Comparison of ENCODE assay signal across 16 mouse cellular contexts in the genomic region with DNA sequence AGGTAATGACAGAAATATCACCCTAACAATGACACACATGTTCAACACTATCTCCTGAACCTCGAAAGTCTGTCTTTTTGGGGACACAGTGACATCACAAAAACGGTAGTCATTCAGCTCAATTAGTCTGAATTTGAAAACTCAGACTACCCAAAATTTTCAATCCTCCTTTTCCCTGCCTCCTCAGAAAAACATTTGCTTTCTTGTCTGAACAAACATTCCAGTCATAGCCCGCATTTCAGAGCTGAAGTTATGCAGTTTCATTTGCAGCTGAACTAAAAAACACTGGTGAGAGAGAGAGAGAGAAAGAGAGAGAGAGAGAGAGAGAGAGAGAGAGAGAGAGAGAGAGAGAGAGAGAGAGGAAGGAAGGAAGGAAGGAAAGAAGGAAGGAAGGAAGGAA. TPM values are rescaled to one million over a fixed set of nuclear protein-coding genes. Genes with fewer than 3 reads are reported as not detected.
A peak's percentile ranks its signal among the peaks of the same experiment; 100 is the strongest.
DNase-seq lines count a peak whose midpoint lies in the region; ATAC-seq and TF ChIP-seq lines count a peak whose summit lies in the region.
"Had no signal": no experiment of that assay in that cellular context is flagged by ENCODE, and none has a peak within 500 bp of the region (broad histone marks: within the 10 kb centered on the region; RNA-seq: fewer than 3 reads in every experiment).

No protein-coding gene starts in this region.

- in situ Hi-C loops in CH12.LX (cut with MboI; ENCODE audit: low pct_ligation_motif_present, low pct_unique_long_range_greater_than_20kb, low sequenced_read_pairs) (no loop called here), Patski (cut with MboI; ENCODE audit: low pct_unique_long_range_greater_than_20kb) (no loop called here)

- DNase-seq in heart, adult 18-20 months: no peak
- no peak for DNase-seq in kidney, postnatal 10 days
- DNase-seq in CH12.LX (ENCODE audit: extremely low read depth): no peak
- no peak for DNase-seq in Patski (ENCODE audit: low read depth, low spot score)
- no peak for DNase-seq in cerebellum, adult 9-11 months
- DNase-seq: cerebellum, adult 9-10 months; gastrocnemius, postnatal 25 days; thymus, adult 2 months had no signal

- no peak for TF ChIP-seq RAD21 in CH12.LX (IDR thresholded peaks at IDR 0.05; ENCODE audit: low read depth, low read length)

- no peak overlapping the region for H3K4me3 ChIP-seq in heart, embryonic 12.5 days
- no peak overlapping the region for H3K4me3 ChIP-seq in kidney, embryonic 16.5 days (ENCODE audit: low read length)
- H3K4me3 ChIP-seq in CH12.LX (replicated peaks in 1 of 3; ENCODE audit: low read depth in 2 of 3, low read length in 2 of 3, poor library complexity in 1 of 3): no peak overlapping the region
- H3K4me3 ChIP-seq: erythroblast, embryonic 14.5 days; hindbrain, embryonic 12.5 days; intestine, embryonic 15.5 days; limb, embryonic 12.5 days; megakaryocyte, embryonic 14.5 days had no signal

- no peaks in the 10 kb centered on the region for H3K27me3 ChIP-seq in heart, embryonic 12.5 days (replicated peaks)
- no peaks in the 10 kb centered on the region for H3K27me3 ChIP-seq in kidney, embryonic 16.5 days (ENCODE audit: insufficient read depth, low read length)
- no peaks in the 10 kb centered on the region for H3K27me3 ChIP-seq in CH12.LX (replicated peaks)
- H3K27me3 ChIP-seq in Patski: no peaks in the 10 kb centered on the region
- H3K27me3 ChIP-seq: hindbrain, embryonic 12.5 days; intestine, embryonic 15.5 days; limb, embryonic 12.5 days had no signal

- peaks cover 21% of the 10 kb centered on the region for H3K36me3 ChIP-seq in heart, embryonic 12.5 days
- H3K36me3 ChIP-seq in kidney, embryonic 16.5 days (ENCODE audit: insufficient read depth, low read length): no peaks in the 10 kb centered on the region
- H3K36me3 ChIP-seq in CH12.LX (replicated peaks in 1 of 2; ENCODE audit: control insufficient read depth in 1 of 2, insufficient read depth in 1 of 2, low read length in 1 of 2): no peaks in the 10 kb centered on the region
- H3K36me3 ChIP-seq: hindbrain, embryonic 12.5 days; intestine, embryonic 15.5 days had no signal

- TF ChIP-seq POLR2A in CH12.LX (IDR thresholded peaks at IDR 0.05; ENCODE audit: low read depth, low read length): no peak

- WGBS in heart, embryonic 12.5 days: 49% methylated on average over 3 of the region's 3 CpGs
- 55% methylated on average over 3 of the region's 3 CpGs for WGBS in kidney, embryonic 16.5 days

- ATAC-seq in heart, embryonic 12.5 days (ENCODE audit: insufficient number of reproducible peaks, low FRiP score): no peak
- ATAC-seq in kidney, embryonic 16.5 days (ENCODE audit: low FRiP score, low TSS enrichment): no peak
- peak; percentile 17 for ATAC-seq in Patski
- ATAC-seq: activated CD4-positive, CD25-positive, alpha-beta regulatory T cell, adult 4 months had no signal

- H3K9me3 ChIP-seq in heart, embryonic 12.5 days (replicated peaks): no peaks in the 10 kb centered on the region
- H3K9me3 ChIP-seq in kidney, embryonic 16.5 days (ENCODE audit: low read length): no peaks in the 10 kb centered on the region
- no peaks in the 10 kb centered on the region for H3K9me3 ChIP-seq in CH12.LX (replicated peaks; ENCODE audit: low read length)
- H3K9me3 ChIP-seq: hindbrain, embryonic 12.5 days; intestine, embryonic 15.5 days; limb, embryonic 12.5 days; megakaryocyte, embryonic 14.5 days had no signal

- CTCF ChIA-PET in Patski (lab: Charles Lee): interaction anchor here (1.2 to 2.0 kb wide), 5 partner anchors 9 to 14 kb away, joined by 3 to 5 read pairs (median 4); no protein-coding TSS in a partner anchor

- no peak for TF ChIP-seq EP300 in CH12.LX (IDR thresholded peaks at IDR 0.05; ENCODE audit: low read length)

- H3K27ac ChIP-seq in heart, embryonic 12.5 days (ENCODE audit: poor library complexity, severe bottlenecking): peak overlapping the region; percentile 59
- H3K27ac ChIP-seq in kidney, embryonic 16.5 days (ENCODE audit: low read length): 0 out of 2 replicates have a peak overlapping the region, but pooled peaks have one; percentile 54
- no peak overlapping the region for H3K27ac ChIP-seq in CH12.LX (ENCODE audit: insufficient read depth, low read depth)
- H3K27ac ChIP-seq: hindbrain, embryonic 12.5 days; intestine, embryonic 15.5 days; limb, embryonic 12.5 days had no signal

- dilution Hi-C loops in CH12.LX (cut with MboI; ENCODE audit: extremely low pct_ligation_motif_present, extremely low pct_unique_long_range_greater_than_20kb, low sequenced_read_pairs): no loop called here

- H3K4me1 ChIP-seq in heart, embryonic 12.5 days (replicated peaks): peaks cover 62% of the 10 kb centered on the region
- peaks cover 39% of the 10 kb centered on the region for H3K4me1 ChIP-seq in kidney, embryonic 16.5 days (ENCODE audit: insufficient read depth, low read length)
- H3K4me1 ChIP-seq in CH12.LX (ENCODE audit: control insufficient read depth in 1 of 2, insufficient read depth in 2 of 2): peaks cover 9 to 15% of the 10 kb centered on the region in 2 experiments

- TF ChIP-seq CTCF in CH12.LX (conservative IDR thresholded peaks at IDR 0.05 in 1 of 2, IDR thresholded peaks at IDR 0.05 in 1 of 2; ENCODE audit: low read depth in 2 of 2, low read length in 2 of 2) (no peak), Patski (IDR thresholded peaks at IDR 0.05) (no peak)

- no peaks in the 10 kb centered on the region for H3K79me2 ChIP-seq in CH12.LX (replicated peaks; ENCODE audit: control insufficient read depth, extremely low read depth, insufficient read depth, poor library complexity, severe bottlenecking)

- H3K9ac ChIP-seq in heart, embryonic 12.5 days: no peak overlapping the region
- H3K9ac ChIP-seq in kidney, embryonic 16.5 days (replicated peaks; ENCODE audit: low read length): no peak overlapping the region
- H3K9ac ChIP-seq in CH12.LX (ENCODE audit: insufficient read depth, low read depth): no peak overlapping the region
- H3K9ac ChIP-seq: hindbrain, embryonic 12.5 days; intestine, embryonic 15.5 days; limb, embryonic 12.5 days had no signal

- no peak overlapping the region for H3K4me2 ChIP-seq in heart, embryonic 12.5 days
- no peak overlapping the region for H3K4me2 ChIP-seq in kidney, embryonic 16.5 days (replicated peaks; ENCODE audit: low read depth, low read length)
- 0 out of 2 replicates have a peak overlapping the region, but pooled peaks have one; percentile 17 for H3K4me2 ChIP-seq in CH12.LX (ENCODE audit: insufficient read depth, low read depth, poor library complexity, severe bottlenecking)
- H3K4me2 ChIP-seq: hindbrain, embryonic 12.5 days; intestine, embryonic 15.5 days; limb, embryonic 12.5 days had no signal

- POLR2A ChIA-PET in Patski (lab: Charles Lee): interaction anchor here (0.7 to 1.0 kb wide), 3 partner anchors 12 to 23 kb away, joined by 3 to 4 read pairs (median 4); no protein-coding TSS in a partner anchor

TF ChIP-seq in CH12.LX, 34 proteins besides CTCF, POLR2A, EP300 and RAD21:
- TF ChIP-seq JUN (IDR thresholded peaks at IDR 0.05; ENCODE audit: insufficient read depth, low read depth, low read length): no peak
- TF ChIP-seq MAFK (IDR thresholded peaks at IDR 0.05; ENCODE audit: insufficient replicate concordance, low read length): no peak
- no peak for TF ChIP-seq CHD1 (IDR thresholded peaks at IDR 0.05; ENCODE audit: low read depth, low read length)
- TF ChIP-seq TBP (conservative IDR thresholded peaks at IDR 0.05; ENCODE audit: low read depth, low read length): no peak
- TF ChIP-seq RCOR1 (conservative IDR thresholded peaks at IDR 0.05; ENCODE audit: low read depth, low read length): no peak
- no peak for TF ChIP-seq IRF4 (IDR thresholded peaks at IDR 0.05; ENCODE audit: low read depth, low read length)
- no peak for TF ChIP-seq MEF2A (IDR thresholded peaks at IDR 0.05; ENCODE audit: borderline replicate concordance, low read depth, low read length)
- TF ChIP-seq TCF12 (IDR thresholded peaks at IDR 0.05; ENCODE audit: low read depth, low read length): no peak
- no peak for TF ChIP-seq USF1 (IDR thresholded peaks at IDR 0.05; ENCODE audit: low read depth, low read length)
- TF ChIP-seq KAT2A (IDR thresholded peaks at IDR 0.05; ENCODE audit: insufficient replicate concordance, low read length): no peak
- TF ChIP-seq NELFE (IDR thresholded peaks at IDR 0.05; ENCODE audit: low read depth, low read length): no peak
- no peak for TF ChIP-seq ZNF384 (IDR thresholded peaks at IDR 0.05; ENCODE audit: low read depth, low read length)
- TF ChIP-seq UBTF (IDR thresholded peaks at IDR 0.05; ENCODE audit: low read depth, low read length): no peak
- TF ChIP-seq SIN3A (IDR thresholded peaks at IDR 0.05; ENCODE audit: low read length): no peak
- TF ChIP-seq NRF1 (IDR thresholded peaks at IDR 0.05; ENCODE audit: low read depth, low read length): no peak

RNA-seq across cellular contexts. Expression of gene Gab1, which starts 23.2 kb away (rescaled TPM):
- polyA plus RNA-seq in heart, embryonic 12.5 days (2016; fragmentation: Nextera tagmentation; extraction: Ambion mirVana): 42.5 and 44.8 TPM in 2 replicates
- total RNA-seq in heart, adult 18-20 months (2021): 10 to 100 TPM; 30.2 to 35.5 TPM
- polyA plus RNA-seq in kidney, embryonic 16.5 days (2015; fragmentation: Nextera tagmentation; extraction: Ambion mirVana): 14.7 and 15.6 TPM in 2 replicates
- total RNA-seq in CH12.LX (2012; rRNA removed) (0.04 and 0.08 TPM in 2 replicates), CH12.LX (2014; rRNA removed) (not detected in 2 replicates)
- polyA plus RNA-seq in CH12.LX (2012; ENCODE audit: insufficient read length, low read depth) (not detected in 2 replicates), Patski (2021) (30.7 TPM)

Comparison
In these comparisons a context has a peak if more than half of its experiments do, and no peak if none do; other contexts are left out.
1. RNA of gene Gab1, which starts 23.2 kb away (polyA plus RNA-seq): 42.5 to 44.8 TPM in heart, embryonic 12.5 days, 30.7 TPM in Patski (single experiment) and 14.7 to 15.6 TPM in kidney, embryonic 16.5 days; not detected in CH12.LX; every median in the first group is over 10 times any median in the second.